Mouse (Mus musculus): ENCODE data around the gene BC030499. TPM values are rescaled to one million over a fixed set of nuclear protein-coding genes. Genes with fewer than 3 reads are reported as not detected.

Gene BC030499
- polyA plus RNA-seq, 1 experiment: 2.6 TPM

DNA sequence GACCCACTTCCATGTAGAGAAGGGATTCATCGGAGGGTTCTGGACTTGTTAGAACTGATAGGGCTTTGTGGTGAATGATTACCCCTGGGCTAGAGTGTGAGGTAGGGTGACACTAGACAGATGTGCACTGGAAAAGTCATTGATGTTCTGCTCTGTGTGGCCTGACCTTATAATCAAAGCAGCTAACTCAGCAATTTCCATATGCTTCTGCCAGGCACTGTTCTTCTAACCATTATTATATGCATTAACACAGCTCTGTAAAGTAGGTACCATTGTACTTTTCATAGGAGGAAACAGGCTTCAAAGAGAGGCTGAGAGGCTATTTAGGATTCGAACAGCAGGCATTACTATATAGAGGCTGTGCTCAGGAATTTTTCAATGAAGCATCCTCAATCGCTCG is 36.6 kb downstream of the BC030499 start:
- no peak for DNase-seq
- Histone ChIP-seq H3K4me1 (ENCODE audit: control insufficient read depth, insufficient read depth, low read length) (peaks cover 8% of the 10 kb centered on the region), H3K27me3 (ENCODE audit: control insufficient read depth, insufficient read depth, low read length) (no peaks in the 10 kb centered on the region), H3K27ac (ENCODE audit: insufficient read depth, low read length) (no peak overlapping the region), H3K4me3 (replicated peaks; ENCODE audit: insufficient read depth, low read depth, low read length) (no peak overlapping the region)
- WGBS: 89% methylated on average over 4 of the region's 4 CpGs
- no peak for TF ChIP-seq POLR2A (IDR thresholded peaks at IDR 0.05; ENCODE audit: borderline replicate concordance, insufficient read depth, low read length)
- TF ChIP-seq CTCF (IDR thresholded peaks at IDR 0.05; ENCODE audit: borderline replicate concordance, insufficient read depth, low read depth, low read length): no peak

DNA sequence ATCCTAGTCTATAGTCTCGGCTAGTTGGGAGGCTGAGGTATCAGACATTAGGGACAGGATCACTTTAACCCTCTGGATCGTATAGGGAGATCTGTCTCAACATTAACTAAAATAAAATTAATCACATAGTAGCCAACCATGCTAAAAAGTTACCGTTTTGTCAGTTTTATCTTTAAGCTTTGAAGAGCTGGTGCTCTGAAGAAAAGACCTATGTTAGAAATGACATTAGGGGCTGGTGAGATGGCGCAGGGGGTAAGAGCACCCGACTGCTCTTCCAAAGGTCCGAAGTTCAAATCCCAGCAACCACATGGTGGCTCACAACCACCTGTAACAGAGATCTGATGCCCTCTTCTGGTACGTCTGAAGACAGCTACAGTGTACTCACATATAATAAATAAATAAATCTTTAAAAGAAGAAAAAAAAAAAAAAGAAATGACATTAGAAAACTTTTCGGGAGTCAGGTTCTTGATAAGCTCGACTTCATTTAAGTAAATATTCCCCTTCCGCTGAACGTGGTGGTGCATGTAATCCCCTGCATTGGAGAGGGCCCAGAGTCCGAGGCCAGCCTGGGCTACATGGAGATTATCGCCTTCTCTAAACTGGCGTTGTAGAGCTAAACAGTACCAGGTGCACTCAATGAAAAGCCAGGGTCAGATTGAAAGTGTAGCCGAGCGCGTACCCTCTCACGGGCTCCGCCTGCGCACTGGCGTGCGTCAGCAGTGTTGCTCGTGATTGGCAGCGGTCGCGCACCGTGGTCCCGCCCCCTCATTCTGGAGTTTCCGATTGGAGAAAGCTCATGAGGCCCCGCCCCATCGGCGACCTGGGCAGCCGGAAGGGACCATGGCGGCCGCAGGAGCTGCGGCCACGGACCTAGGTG is 37.2 kb downstream of the BC030499 start, which contains the start of gene Pigs:
Pigs (plus strand) TSS at position 782 of the 878 bp plus-strand sequence.
- TF ChIP-seq POLR2A (IDR thresholded peaks at IDR 0.05; ENCODE audit: borderline replicate concordance, insufficient read depth, low read length) (peak; percentile 90), CTCF (IDR thresholded peaks at IDR 0.05; ENCODE audit: borderline replicate concordance, insufficient read depth, low read depth, low read length) (no peak)
- peak within 1 kb of the TSS; percentile 93 for H3K4me3 ChIP-seq (replicated peaks; ENCODE audit: insufficient read depth, low read depth, low read length)
- peak; percentile 98 for DNase-seq
- no peaks in the 10 kb centered on the region for H3K27me3 ChIP-seq (ENCODE audit: control insufficient read depth, insufficient read depth, low read length)
- peaks cover 8% of the 10 kb centered on the region for H3K4me1 ChIP-seq (ENCODE audit: control insufficient read depth, insufficient read depth, low read length)
- H3K27ac ChIP-seq (ENCODE audit: insufficient read depth, low read length): 0 out of 2 replicates have a peak within 1 kb of the TSS, but pooled peaks have one; percentile 55
- 11% methylated on average over 37 of the region's 37 CpGs for WGBS

DNA sequence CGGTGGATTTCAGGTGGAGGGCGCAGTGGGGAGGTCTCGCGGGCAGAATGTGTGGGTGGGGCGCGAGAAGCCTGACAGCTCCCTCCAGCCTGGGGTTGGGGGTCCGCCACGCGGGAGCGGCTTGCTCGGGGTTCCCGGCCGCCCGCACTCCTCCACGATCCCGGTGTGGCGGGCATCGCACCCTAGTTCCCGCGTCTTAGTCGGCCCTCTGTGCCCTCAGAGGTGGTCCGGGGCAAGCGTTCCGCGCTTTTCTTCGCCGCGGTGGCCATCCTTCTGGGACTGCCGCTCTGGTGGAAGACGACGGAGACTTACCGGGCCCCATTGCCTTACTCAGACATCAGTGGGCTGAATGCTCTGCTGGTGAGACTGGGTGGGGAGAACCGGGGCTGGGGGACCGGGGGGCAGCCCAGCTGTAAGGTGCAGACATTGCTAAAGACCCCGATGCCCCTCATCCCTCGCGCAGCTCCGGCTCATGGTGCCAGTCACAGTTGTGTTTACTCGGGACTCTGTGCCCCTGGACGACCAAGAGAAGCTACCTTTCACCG is 37.9 kb downstream of the BC030499 start:
- Histone ChIP-seq H3K4me1 (ENCODE audit: control insufficient read depth, insufficient read depth, low read length) (peaks cover 8% of the 10 kb centered on the region), H3K27me3 (ENCODE audit: control insufficient read depth, insufficient read depth, low read length) (no peaks in the 10 kb centered on the region), H3K4me3 (replicated peaks; ENCODE audit: insufficient read depth, low read depth, low read length) (peak overlapping the region; percentile 93), H3K27ac (ENCODE audit: insufficient read depth, low read length) (0 out of 2 replicates have a peak overlapping the region, but pooled peaks have one; percentile 15)
- under 1% methylated on average over 40 of the region's 41 CpGs for WGBS
- no peak for DNase-seq
- no peak for TF ChIP-seq POLR2A (IDR thresholded peaks at IDR 0.05; ENCODE audit: borderline replicate concordance, insufficient read depth, low read length)
- no peak for TF ChIP-seq CTCF (IDR thresholded peaks at IDR 0.05; ENCODE audit: borderline replicate concordance, insufficient read depth, low read depth, low read length)

DNA sequence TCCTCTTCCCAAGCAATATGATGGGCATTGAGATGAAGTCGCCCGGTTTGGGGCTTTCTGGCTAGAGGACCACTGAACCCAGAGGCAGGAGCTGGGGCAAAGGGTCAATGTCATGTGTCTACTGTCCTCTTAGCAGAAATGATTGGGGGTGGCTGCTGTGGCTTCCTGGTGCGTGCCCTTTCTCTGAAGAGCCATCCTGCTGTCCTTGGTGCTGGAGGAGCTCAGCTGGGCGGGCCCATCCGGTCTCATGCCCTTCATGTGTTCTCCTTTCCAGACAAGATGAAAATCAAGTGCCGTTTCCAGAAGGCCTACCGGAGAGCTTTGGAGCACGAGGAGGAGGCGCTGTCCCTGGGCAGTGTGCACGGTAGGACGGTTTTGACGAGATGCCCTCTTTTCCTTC is 42.0 kb downstream of the BC030499 start:
- Histone ChIP-seq H3K4me3 (replicated peaks; ENCODE audit: insufficient read depth, low read depth, low read length) (no peak overlapping the region), H3K27me3 (ENCODE audit: control insufficient read depth, insufficient read depth, low read length) (no peaks in the 10 kb centered on the region), H3K27ac (ENCODE audit: insufficient read depth, low read length) (no peak overlapping the region), H3K4me1 (ENCODE audit: control insufficient read depth, insufficient read depth, low read length) (no peaks in the 10 kb centered on the region)
- WGBS: 92% methylated on average over 12 of the region's 12 CpGs
- TF ChIP-seq POLR2A (IDR thresholded peaks at IDR 0.05; ENCODE audit: borderline replicate concordance, insufficient read depth, low read length): no peak
- no peak for TF ChIP-seq CTCF (IDR thresholded peaks at IDR 0.05; ENCODE audit: borderline replicate concordance, insufficient read depth, low read depth, low read length)
- no peak for DNase-seq

DNA sequence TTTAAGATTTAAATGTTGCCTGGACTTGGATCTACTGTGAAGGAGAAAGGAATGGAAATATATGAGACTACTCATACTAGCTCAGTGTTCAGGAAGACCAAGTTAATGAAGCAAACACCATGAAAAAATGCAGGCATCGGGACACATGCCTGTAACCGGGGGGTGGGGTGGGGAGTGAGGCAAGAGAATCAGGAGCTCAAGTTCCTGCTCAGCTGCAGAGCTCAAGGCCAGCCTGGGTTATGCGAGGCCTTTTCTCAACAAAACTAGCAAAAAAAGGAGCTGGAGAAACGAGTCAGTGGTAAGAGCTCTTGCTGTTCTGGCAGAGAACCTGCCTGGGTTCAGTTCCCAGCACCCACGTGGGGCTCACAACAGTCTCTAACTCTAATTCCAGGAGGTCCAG is 43.4 kb downstream of the BC030499 start:
- Histone ChIP-seq H3K27ac (ENCODE audit: insufficient read depth, low read length) (no peak overlapping the region), H3K27me3 (ENCODE audit: control insufficient read depth, insufficient read depth, low read length) (no peaks in the 10 kb centered on the region), H3K4me3 (replicated peaks; ENCODE audit: insufficient read depth, low read depth, low read length) (no peak overlapping the region), H3K4me1 (ENCODE audit: control insufficient read depth, insufficient read depth, low read length) (no peaks in the 10 kb centered on the region)
- 88% methylated on average over 5 of the region's 5 CpGs for WGBS
- TF ChIP-seq POLR2A (IDR thresholded peaks at IDR 0.05; ENCODE audit: borderline replicate concordance, insufficient read depth, low read length) (no peak), CTCF (IDR thresholded peaks at IDR 0.05; ENCODE audit: borderline replicate concordance, insufficient read depth, low read depth, low read length) (no peak)
- no peak for DNase-seq

DNA sequence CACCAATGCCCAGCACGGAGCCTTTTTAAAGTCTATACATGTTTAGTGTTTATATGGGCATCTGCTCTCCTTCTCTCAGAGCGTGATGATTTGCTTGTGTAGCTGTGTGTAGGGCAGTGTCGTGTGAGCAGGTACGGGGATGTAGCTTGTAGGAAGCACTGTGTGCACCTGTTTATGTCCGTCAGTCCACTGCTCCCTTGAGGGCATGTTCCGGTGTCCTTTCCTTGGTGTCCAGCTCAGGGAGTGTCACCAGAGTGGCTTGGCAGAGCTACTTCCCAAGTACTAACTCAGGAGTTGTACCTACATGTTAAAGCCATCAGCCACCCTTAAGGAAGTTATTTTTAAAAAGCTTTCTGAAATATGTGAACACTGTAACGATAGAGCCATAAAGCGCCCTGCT is 46.4 kb downstream of the BC030499 start:
- WGBS: 95% methylated on average over 8 of the region's 8 CpGs
- no peak for TF ChIP-seq POLR2A (IDR thresholded peaks at IDR 0.05; ENCODE audit: borderline replicate concordance, insufficient read depth, low read length)
- no peak for TF ChIP-seq CTCF (IDR thresholded peaks at IDR 0.05; ENCODE audit: borderline replicate concordance, insufficient read depth, low read depth, low read length)
- H3K27ac ChIP-seq (ENCODE audit: insufficient read depth, low read length): no peak overlapping the region
- DNase-seq: no peak
- no peaks in the 10 kb centered on the region for H3K27me3 ChIP-seq (ENCODE audit: control insufficient read depth, insufficient read depth, low read length)
- H3K4me3 ChIP-seq (replicated peaks; ENCODE audit: insufficient read depth, low read depth, low read length): no peak overlapping the region
- H3K4me1 ChIP-seq (ENCODE audit: control insufficient read depth, insufficient read depth, low read length): no peaks in the 10 kb centered on the region

DNA sequence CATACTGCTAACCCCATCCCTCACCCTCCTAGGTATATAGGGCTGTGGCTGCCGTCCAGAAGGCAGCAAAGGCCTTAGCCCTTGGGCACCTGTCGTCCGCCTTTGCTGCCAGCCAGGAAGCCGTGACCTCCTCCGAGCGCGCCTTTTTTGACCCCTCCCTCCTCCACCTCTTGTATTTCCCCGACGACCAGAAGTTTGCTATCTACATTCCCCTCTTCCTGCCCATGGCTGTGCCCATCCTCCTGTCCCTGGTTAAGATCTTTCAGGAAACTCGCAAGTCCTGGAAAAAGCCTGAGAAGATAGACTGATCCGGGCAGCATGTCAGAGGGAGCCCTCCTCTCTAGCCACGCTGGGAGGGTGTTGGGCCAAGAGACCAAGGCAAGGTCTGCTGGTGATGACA is 51.1 kb downstream of the BC030499 start:
- no peak overlapping the region for H3K27ac ChIP-seq (ENCODE audit: insufficient read depth, low read length)
- no peak for DNase-seq
- no peaks in the 10 kb centered on the region for H3K27me3 ChIP-seq (ENCODE audit: control insufficient read depth, insufficient read depth, low read length)
- 83% methylated on average over 12 of the region's 12 CpGs for WGBS
- peaks cover 7% of the 10 kb centered on the region; the same call in 1 of the 2 replicates for H3K4me1 ChIP-seq (ENCODE audit: control insufficient read depth, insufficient read depth, low read length)
- H3K4me3 ChIP-seq (replicated peaks; ENCODE audit: insufficient read depth, low read depth, low read length): no peak overlapping the region
- no peak for TF ChIP-seq CTCF (IDR thresholded peaks at IDR 0.05; ENCODE audit: borderline replicate concordance, insufficient read depth, low read depth, low read length)
- TF ChIP-seq POLR2A (IDR thresholded peaks at IDR 0.05; ENCODE audit: borderline replicate concordance, insufficient read depth, low read length): no peak

Measured in cerebellum, adult 2 months (tissue).